In genomic region chr17:87734471-87734870, GRCm38 (mm10) we compare ENCODE assay signal across 29 mouse cellular contexts.
"Had no signal": no experiment of that assay in that cellular context is flagged by ENCODE, and none has a peak within 500 bp of the region (broad histone marks: within the 10 kb centered on the region; RNA-seq: fewer than 3 reads in every experiment).

No protein-coding gene starts in this region.

- H3K4me1 ChIP-seq: limb, embryonic 10.5 days; liver, embryonic 12.5 days; liver, embryonic 13.5 days; liver, embryonic 15.5 days; lung, embryonic 15.5 days; megakaryocyte, embryonic 14.5 days; midbrain, embryonic 10.5 days; midbrain, embryonic 12.5 days; midbrain, embryonic 13.5 days; midbrain, embryonic 15.5 days; neural tube, embryonic 12.5 days had no signal

- H3K36me3 ChIP-seq: limb, embryonic 10.5 days; limb, embryonic 12.5 days; limb, embryonic 13.5 days; limb, embryonic 15.5 days; liver, embryonic 12.5 days; liver, embryonic 13.5 days; liver, embryonic 15.5 days; lung, embryonic 15.5 days; midbrain, embryonic 10.5 days; midbrain, embryonic 12.5 days; midbrain, embryonic 13.5 days; midbrain, embryonic 15.5 days; neural tube, embryonic 12.5 days had no signal

- H3K4me3 ChIP-seq: limb, embryonic 10.5 days; limb, embryonic 12.5 days; limb, embryonic 13.5 days; limb, embryonic 15.5 days; liver, embryonic 12.5 days; liver, embryonic 13.5 days; liver, embryonic 15.5 days; lung, embryonic 15.5 days; midbrain, embryonic 10.5 days; midbrain, embryonic 12.5 days; midbrain, embryonic 13.5 days; midbrain, embryonic 15.5 days; myocyte; neural tube, embryonic 12.5 days had no signal

- H3K27ac ChIP-seq: limb, embryonic 10.5 days; limb, embryonic 12.5 days; limb, embryonic 13.5 days; limb, embryonic 15.5 days; liver, embryonic 12.5 days; liver, embryonic 13.5 days; liver, embryonic 14.5 days; liver, embryonic 15.5 days; lung, embryonic 15.5 days; macrophage; midbrain, embryonic 10.5 days; midbrain, embryonic 12.5 days; midbrain, embryonic 13.5 days; midbrain, embryonic 15.5 days; neural tube, embryonic 12.5 days had no signal

- H3K4me2 ChIP-seq: limb, embryonic 12.5 days; limb, embryonic 13.5 days; limb, embryonic 15.5 days; liver, embryonic 11.5 days; liver, embryonic 12.5 days; liver, embryonic 13.5 days; liver, embryonic 15.5 days; lung, embryonic 14.5 days; lung, embryonic 15.5 days; midbrain, embryonic 12.5 days; midbrain, embryonic 13.5 days; midbrain, embryonic 15.5 days; neural tube, embryonic 12.5 days had no signal

- H3K27me3 ChIP-seq: limb, embryonic 12.5 days; limb, embryonic 13.5 days; limb, embryonic 15.5 days; liver, embryonic 12.5 days; liver, embryonic 13.5 days; liver, embryonic 15.5 days; lung, embryonic 15.5 days; midbrain, embryonic 12.5 days; midbrain, embryonic 13.5 days; midbrain, embryonic 15.5 days; neural tube, embryonic 12.5 days had no signal

- H3K9me3 ChIP-seq: limb, embryonic 10.5 days; limb, embryonic 15.5 days; liver, embryonic 12.5 days; liver, embryonic 13.5 days; liver, embryonic 15.5 days; lung, embryonic 15.5 days; midbrain, embryonic 13.5 days; midbrain, embryonic 15.5 days; neural tube, embryonic 12.5 days had no signal

- DNase-seq: left cerebral cortex, postnatal 4 days; liver; liver, embryonic 13.5 days; liver, postnatal 0 days; lung, adult 18-20 months; lung, adult 2 months; lung, embryonic 14.5 days; lung, postnatal 10 days; lung, postnatal 14 days; lung, postnatal 4 days had no signal

- ATAC-seq: liver, embryonic 12.5 days; liver, postnatal 0 days; lung, postnatal 0 days; midbrain, embryonic 13.5 days; midbrain, embryonic 15.5 days; midbrain, embryonic 16.5 days had no signal

- H3K9ac ChIP-seq: limb, embryonic 12.5 days; limb, embryonic 13.5 days; limb, embryonic 15.5 days; liver, embryonic 12.5 days; liver, embryonic 13.5 days; liver, embryonic 14.5 days; liver, embryonic 15.5 days; liver, postnatal 0 days; lung, embryonic 14.5 days; lung, embryonic 15.5 days; midbrain, embryonic 12.5 days; midbrain, embryonic 13.5 days; midbrain, embryonic 15.5 days; neural tube, embryonic 12.5 days had no signal
